Mouse (Mus musculus) megakaryocyte-erythroid progenitor cell, adult 5-6 weeks (primary cell): ENCODE measurements around the gene Olfr1440. TPM values are rescaled to one million over a fixed set of nuclear protein-coding genes. Genes with fewer than 3 reads are reported as not detected.

Source experiments
- total RNA-seq, 2 experiments: library from RNA; stranded (forward) in 1 of 2; stranded (reverse) in 1 of 2; fragments of 200-1000, 215-1000 nt in 1 of 2; fragments of >200 nt in 1 of 2; fragmentation: Nextera tagmentation in 1 of 2; gene quantifications; 2 replicates each; pipeline ENCODE4 v1.2.3; 2014 to 2017

Gene Olfr1440
- total RNA-seq, 2 experiments from 2014 or later = not detected

Other genes with a start within 250 kb of the Olfr1440 start
- gene Olfr1555-ps1, start 217.2 kb upstream of the Olfr1440 start, total RNA-seq (2014; fragmentation: Nextera tagmentation) = not detected in 2 replicates
- not detected in 2 replicates for gene Olfr1555-ps1, start 217.2 kb upstream of the Olfr1440 start, total RNA-seq (2017)
- not detected in 2 replicates for gene Olfr1431, start 186.6 kb upstream of the Olfr1440 start, total RNA-seq (2014; fragmentation: Nextera tagmentation)
- not detected in 2 replicates for gene Olfr1431, start 186.6 kb upstream of the Olfr1440 start, total RNA-seq (2017)
- not detected in 2 replicates for gene Olfr1432, start 154.7 kb upstream of the Olfr1440 start, total RNA-seq (2014; fragmentation: Nextera tagmentation)
- not detected in 2 replicates for gene Olfr1432, start 154.7 kb upstream of the Olfr1440 start, total RNA-seq (2017)
- not detected in 2 replicates for gene Olfr262, start 145.6 kb upstream of the Olfr1440 start, total RNA-seq (2014; fragmentation: Nextera tagmentation)
- not detected in 2 replicates for gene Olfr262, start 145.6 kb upstream of the Olfr1440 start, total RNA-seq (2017)
- not detected in 2 replicates for gene Olfr235, start 126.2 kb upstream of the Olfr1440 start, total RNA-seq (2014; fragmentation: Nextera tagmentation)
- not detected in 2 replicates for gene Olfr235, start 126.2 kb upstream of the Olfr1440 start, total RNA-seq (2017)
- gene Olfr1434, start 107.4 kb upstream of the Olfr1440 start, total RNA-seq (2014; fragmentation: Nextera tagmentation) = not detected in 2 replicates
- not detected in 2 replicates for gene Olfr1434, start 107.4 kb upstream of the Olfr1440 start, total RNA-seq (2017)
- not detected in 2 replicates for gene Olfr1436, start 88.1 kb upstream of the Olfr1440 start, total RNA-seq (2014; fragmentation: Nextera tagmentation)
- not detected in 2 replicates for gene Olfr1436, start 88.1 kb upstream of the Olfr1440 start, total RNA-seq (2017)
- not detected in 2 replicates for gene Olfr1437, start 62.2 kb upstream of the Olfr1440 start, total RNA-seq (2014; fragmentation: Nextera tagmentation)
- gene Olfr1437, start 62.2 kb upstream of the Olfr1440 start, total RNA-seq (2017) = not detected in 2 replicates
- not detected in 2 replicates for gene Olfr1438-ps1, start 51.4 kb upstream of the Olfr1440 start, total RNA-seq (2014; fragmentation: Nextera tagmentation)
- gene Olfr1438-ps1, start 51.4 kb upstream of the Olfr1440 start, total RNA-seq (2017) = not detected in 2 replicates
- not detected in 2 replicates for gene Olfr1441, start 30.2 kb downstream of the Olfr1440 start, total RNA-seq (2014; fragmentation: Nextera tagmentation)
- gene Olfr1441, start 30.2 kb downstream of the Olfr1440 start, total RNA-seq (2017) = not detected in 2 replicates
- not detected in 2 replicates for gene Pfpl, start 40.6 kb downstream of the Olfr1440 start, total RNA-seq (2014; fragmentation: Nextera tagmentation)
- gene Pfpl, start 40.6 kb downstream of the Olfr1440 start, total RNA-seq (2017) = not detected in 2 replicates
- gene Mpeg1, start 73.5 kb downstream of the Olfr1440 start, total RNA-seq (2014; fragmentation: Nextera tagmentation) = 1.4 and 2.4 TPM in 2 replicates
- 2.6 and 5.4 TPM in 2 replicates for gene Mpeg1, start 73.5 kb downstream of the Olfr1440 start, total RNA-seq (2017)
- 0.77 TPM in 1 of 2 replicates, not detected in the other for gene Dtx4, start 114.2 kb downstream of the Olfr1440 start, total RNA-seq (2014; fragmentation: Nextera tagmentation)
- 0.46 TPM in 1 of 2 replicates, not detected in the other for gene Dtx4, start 114.2 kb downstream of the Olfr1440 start, total RNA-seq (2017)
- 52.2 and 72.8 TPM in 2 replicates for gene Fam111a, start 158.5 kb downstream of the Olfr1440 start, total RNA-seq (2014; fragmentation: Nextera tagmentation)
- 118 and 128 TPM in 2 replicates for gene Fam111a, start 158.5 kb downstream of the Olfr1440 start, total RNA-seq (2017)
- not detected in 2 replicates for gene Gm4952, start 212.7 kb downstream of the Olfr1440 start, total RNA-seq (2014; fragmentation: Nextera tagmentation)
- gene Gm4952, start 212.7 kb downstream of the Olfr1440 start, total RNA-seq (2017) = not detected in 2 replicates
- gene Glyat, start 246.0 kb downstream of the Olfr1440 start, total RNA-seq (2014; fragmentation: Nextera tagmentation) = not detected in 2 replicates
- not detected in 2 replicates for gene Glyat, start 246.0 kb downstream of the Olfr1440 start, total RNA-seq (2017)